Mouse (Mus musculus): ENCODE results near the gene Csrp1. TPM values are rescaled to one million over a fixed set of nuclear protein-coding genes. Genes with fewer than 3 reads are reported as not detected.

Gene Csrp1
- polyA plus RNA-seq, 1 experiment from 2014 or later, result 56.2 TPM

DNA sequence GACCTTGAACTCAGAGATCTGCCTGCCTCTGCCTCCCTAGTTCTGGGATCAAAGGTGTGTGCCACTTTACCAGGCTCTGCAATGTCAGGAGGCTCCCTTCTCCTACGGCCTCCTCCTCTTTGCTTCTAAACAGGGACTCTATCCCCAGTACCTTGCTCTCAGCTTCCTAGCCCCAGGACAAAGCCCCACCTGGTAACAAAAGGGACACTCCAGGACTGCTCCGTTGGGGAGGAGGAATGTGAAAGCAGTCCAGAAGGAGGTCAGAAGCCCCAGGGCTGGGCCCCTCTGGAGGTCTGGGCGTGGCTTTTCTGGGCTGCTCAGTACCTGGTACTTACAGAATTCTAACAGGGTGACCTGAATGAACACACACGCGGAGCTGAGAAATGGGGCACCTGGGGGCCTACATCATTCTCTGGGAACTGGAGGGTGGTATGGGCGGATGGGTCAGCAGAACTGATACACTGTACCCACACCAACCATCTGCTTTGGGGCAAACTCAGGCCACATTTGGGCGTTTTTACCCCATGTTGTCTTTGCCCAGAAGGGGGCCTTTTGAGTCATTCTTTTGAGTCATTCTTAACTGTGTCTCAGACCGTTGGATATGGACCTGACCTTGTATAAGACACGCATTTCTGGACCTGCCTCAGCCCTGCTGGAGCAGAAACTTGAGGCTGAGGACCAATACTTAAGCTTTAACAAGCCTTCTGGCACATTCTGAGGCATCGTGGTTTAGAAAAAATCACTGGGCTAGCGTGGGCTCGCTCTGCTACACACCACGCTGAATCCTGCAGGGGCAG, 72.5 kb downstream of the Csrp1 start:
- Histone ChIP-seq H3K9me3 (no peaks in the 10 kb centered on the region), H3K36me3 (no peaks in the 10 kb centered on the region), H3K27ac (no peak overlapping the region), H3K4me3 (no peak overlapping the region), H3K4me1 (replicated peaks) (peaks cover 45% of the 10 kb centered on the region), H3K27me3 (ENCODE audit: insufficient read depth, poor library complexity, severe bottlenecking) (peaks cover 70% of the 10 kb centered on the region)
- DNase-seq (ENCODE audit: low spot score), result no peak
- WGBS, result 58% methylated on average over 13 of the region's 13 CpGs

DNA sequence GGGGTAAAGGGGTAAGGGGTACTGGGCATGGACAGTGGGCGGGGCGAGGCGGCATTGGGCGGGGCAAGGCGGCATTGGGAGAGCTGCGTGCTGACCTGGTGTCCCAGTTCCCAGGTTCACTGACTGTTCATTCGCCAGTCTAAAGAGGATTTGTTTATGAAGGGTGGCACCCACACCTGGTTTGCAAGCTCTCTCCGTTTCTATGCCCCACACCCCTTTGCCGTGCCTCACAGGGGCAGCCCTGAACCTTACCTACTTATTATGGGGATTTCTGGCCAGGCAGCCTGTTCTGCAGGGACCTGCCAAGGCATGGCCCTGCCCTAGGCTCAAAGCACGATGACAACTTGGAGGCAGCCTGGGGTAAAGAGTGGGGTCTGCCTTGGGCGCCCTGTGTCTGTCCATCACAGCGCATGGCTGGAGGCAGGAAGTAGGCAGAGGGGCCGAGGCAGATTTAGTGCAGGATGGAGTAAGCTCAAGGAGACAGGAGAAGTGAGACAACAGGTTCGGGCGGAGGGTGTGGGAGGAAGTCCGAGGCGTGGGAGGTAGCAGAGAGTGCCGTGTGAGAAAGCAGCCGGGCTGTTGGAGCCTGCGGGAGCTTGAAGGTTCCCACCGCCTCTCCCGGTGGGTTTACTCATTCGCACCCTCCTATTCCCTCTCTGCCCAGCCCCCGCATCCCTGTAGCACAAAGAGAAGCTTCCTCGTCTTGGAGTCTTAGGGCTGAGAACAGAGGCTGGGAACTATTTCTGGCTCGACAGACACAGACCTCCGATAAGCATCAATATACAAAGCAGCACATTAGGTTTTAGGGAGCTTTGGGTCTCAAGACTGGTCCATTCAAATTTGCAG, 73.7 kb downstream of the Csrp1 start:
- Histone ChIP-seq H3K27me3 (ENCODE audit: insufficient read depth, poor library complexity, severe bottlenecking) (peaks cover 71% of the 10 kb centered on the region), H3K9me3 (no peaks in the 10 kb centered on the region), H3K36me3 (no peaks in the 10 kb centered on the region), H3K4me1 (replicated peaks) (peaks cover 43% of the 10 kb centered on the region), H3K27ac (peak overlapping the region; percentile 80), H3K4me3 (peak overlapping the region; percentile 43)
- 13% methylated on average over 27 of the region's 27 CpGs for WGBS
- DNase-seq (ENCODE audit: low spot score), result peak; percentile 26

DNA sequence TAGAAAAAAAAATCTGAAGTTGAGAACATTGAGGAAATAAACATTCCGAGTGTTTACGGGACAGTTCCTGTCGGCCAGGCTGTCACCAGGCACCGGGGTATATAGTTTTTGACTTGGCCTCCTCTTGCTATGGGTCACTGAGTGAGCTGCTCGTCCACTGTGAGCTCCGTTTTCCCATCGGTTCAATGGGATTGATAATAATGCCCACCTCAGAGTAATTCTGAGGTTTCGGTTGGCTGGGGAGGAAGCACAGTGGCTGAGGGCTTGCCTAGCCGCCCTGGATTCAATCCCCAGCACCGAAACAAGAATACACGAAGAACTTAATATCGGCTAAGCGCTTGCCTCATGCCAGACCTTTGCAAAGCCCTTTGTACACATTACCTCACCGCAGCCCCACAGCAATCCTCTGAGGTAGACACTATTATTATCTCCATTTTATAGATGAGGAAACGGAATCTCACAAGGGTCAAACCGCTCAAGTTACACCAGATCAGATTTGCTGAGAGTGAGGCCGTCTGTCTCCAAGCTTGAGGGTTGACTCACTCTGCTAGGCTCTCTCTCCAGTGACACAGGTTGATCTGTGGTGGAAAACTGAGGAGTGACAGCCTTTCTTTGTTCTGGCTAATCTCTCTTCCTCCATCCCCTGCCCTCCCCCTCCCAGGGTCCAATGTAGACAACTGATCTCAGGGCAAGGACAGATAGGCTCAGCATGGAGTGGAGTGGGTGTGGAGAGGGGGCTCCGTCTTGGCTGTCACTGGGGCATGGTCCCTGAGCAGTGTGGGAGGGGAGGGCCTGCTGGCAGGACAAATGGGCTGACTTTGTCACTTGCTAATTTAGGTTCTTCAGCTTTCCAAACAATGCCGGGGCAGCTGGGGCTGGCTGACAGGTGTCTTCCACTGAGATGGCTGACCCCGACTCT, 74.6 kb downstream of the Csrp1 start:
- Histone ChIP-seq H3K27ac (peak overlapping the region; percentile 80), H3K27me3 (ENCODE audit: insufficient read depth, poor library complexity, severe bottlenecking) (peaks cover 71% of the 10 kb centered on the region), H3K4me3 (peak overlapping the region; percentile 43), H3K4me1 (replicated peaks) (peaks cover 45% of the 10 kb centered on the region), H3K36me3 (no peaks in the 10 kb centered on the region), H3K9me3 (no peaks in the 10 kb centered on the region)
- 37% methylated on average over 20 of the region's 20 CpGs for WGBS
- no peak for DNase-seq (ENCODE audit: low spot score)

DNA sequence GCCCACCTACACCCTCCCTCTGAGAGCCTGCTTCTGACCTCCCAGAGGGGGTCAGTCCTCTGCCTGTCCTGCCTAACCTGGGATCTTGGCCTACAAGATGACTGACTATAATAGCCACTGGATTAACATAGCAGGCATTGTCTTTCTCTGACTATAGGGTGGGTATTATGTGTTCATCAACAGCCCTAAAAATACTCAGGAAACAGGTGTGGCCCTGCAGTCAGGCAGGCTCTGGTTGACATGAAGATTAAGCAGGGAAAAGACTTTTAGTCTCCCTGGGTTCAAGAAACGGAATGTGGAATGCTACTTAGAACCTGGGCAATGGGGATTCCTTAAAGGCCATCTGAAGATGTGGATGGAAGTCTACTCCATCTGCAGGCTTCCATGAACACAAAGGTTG, 78.6 kb downstream of the Csrp1 start:
- Histone ChIP-seq H3K4me3 (no peak overlapping the region), H3K9me3 (no peaks in the 10 kb centered on the region), H3K27ac (0 out of 2 replicates have a peak overlapping the region, but pooled peaks have one; percentile 8), H3K36me3 (no peaks in the 10 kb centered on the region), H3K27me3 (ENCODE audit: insufficient read depth, poor library complexity, severe bottlenecking) (peaks cover 45% of the 10 kb centered on the region), H3K4me1 (replicated peaks) (peaks cover 38% of the 10 kb centered on the region)
- DNase-seq (ENCODE audit: low spot score), result no peak
- WGBS, result 81% methylated on average over 1 of the region's 1 CpGs

DNA sequence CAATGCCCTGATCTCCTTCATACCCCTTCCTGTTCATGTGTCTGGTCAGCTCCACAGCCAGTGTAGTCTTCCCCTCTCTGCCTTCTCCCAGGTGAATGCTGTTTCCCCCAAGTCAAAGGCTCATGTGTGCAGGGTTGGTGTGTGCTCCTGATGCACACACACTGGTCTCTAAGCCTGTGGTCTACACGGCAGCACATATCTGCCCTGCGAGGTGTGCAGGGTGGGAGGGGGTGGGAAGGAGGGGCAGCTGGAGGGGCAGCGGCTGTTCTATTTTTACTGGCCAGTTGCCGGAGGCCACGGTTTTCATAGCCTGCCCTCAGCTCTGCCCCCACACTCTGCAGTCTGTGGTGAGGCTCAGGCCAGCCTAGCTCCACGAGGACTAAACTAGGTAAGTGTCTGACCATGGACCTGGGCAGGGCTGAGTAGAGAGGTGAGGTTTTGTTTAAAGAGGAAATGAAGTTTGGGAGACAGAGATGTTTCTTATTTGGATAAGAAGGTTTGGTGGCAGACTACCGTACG, 79.3 kb downstream of the Csrp1 start:
- DNase-seq (ENCODE audit: low spot score), result no peak
- Histone ChIP-seq H3K4me1 (replicated peaks) (peaks cover 32% of the 10 kb centered on the region), H3K9me3 (no peaks in the 10 kb centered on the region), H3K4me3 (no peak overlapping the region), H3K27ac (peak overlapping the region; percentile 30; the same call in 1 of the 2 replicates), H3K27me3 (ENCODE audit: insufficient read depth, poor library complexity, severe bottlenecking) (peaks cover 44% of the 10 kb centered on the region), H3K36me3 (no peaks in the 10 kb centered on the region)
- WGBS, result 72% methylated on average over 8 of the region's 8 CpGs

DNA sequence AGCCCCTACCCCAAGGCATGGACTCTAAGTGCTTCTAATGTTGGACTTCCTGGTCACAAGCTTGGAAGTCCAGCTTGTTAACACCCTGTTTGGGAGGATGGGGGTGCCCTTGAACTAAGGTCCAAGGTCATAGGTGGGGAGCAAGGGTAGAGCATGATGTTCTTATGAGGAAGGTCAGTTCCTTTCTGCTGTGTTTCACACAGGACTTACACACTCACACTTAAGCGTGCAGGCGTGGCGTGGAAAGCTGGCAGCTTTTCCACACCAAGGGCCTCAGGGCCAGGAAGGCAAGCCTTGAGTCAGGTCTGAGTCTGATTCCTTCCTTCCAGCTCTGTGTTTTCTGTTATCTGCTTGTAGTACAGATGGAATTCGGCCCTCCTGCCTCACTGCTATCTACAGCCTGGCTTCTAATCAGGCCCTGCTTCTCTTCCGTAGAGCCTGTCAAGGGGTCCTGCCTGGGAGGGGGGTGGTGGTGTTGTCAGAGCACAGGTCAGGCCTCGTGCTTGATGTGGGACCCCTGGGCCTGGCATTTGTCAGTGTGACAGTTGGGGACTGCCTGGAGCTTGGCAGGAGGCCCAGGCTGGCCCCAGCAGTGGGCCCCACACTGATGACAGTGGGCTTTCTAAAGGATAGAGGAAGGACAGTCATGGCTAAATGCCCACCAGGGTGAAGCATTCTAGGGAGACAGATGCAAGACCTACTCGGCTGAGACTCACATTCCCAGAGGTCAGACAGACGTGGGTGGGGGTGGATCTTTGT, 80.5 kb downstream of the Csrp1 start:
- Histone ChIP-seq H3K27me3 (ENCODE audit: insufficient read depth, poor library complexity, severe bottlenecking) (peaks cover 33% of the 10 kb centered on the region), H3K36me3 (no peaks in the 10 kb centered on the region), H3K4me3 (no peak overlapping the region), H3K27ac (peak overlapping the region; percentile 43), H3K9me3 (no peaks in the 10 kb centered on the region), H3K4me1 (replicated peaks) (peaks cover 20% of the 10 kb centered on the region)
- WGBS, result 57% methylated on average over 8 of the region's 8 CpGs
- DNase-seq (ENCODE audit: low spot score), result no peak

Other genes starting within 250 kb of the Csrp1 start
- gene Nav1, start 112.8 kb upstream of the Csrp1 start, polyA plus RNA-seq (2016; fragmentation: Nextera tagmentation; extraction: Ambion mirVana), result 16.1 and 19.3 TPM in 2 replicates
- gene Phlda3, start 46.1 kb downstream of the Csrp1 start, polyA plus RNA-seq (2016; fragmentation: Nextera tagmentation; extraction: Ambion mirVana), result 19.3 and 21.7 TPM in 2 replicates
- 0.85 and 3.2 TPM in 2 replicates for gene Tnni1, start 59.4 kb downstream of the Csrp1 start, polyA plus RNA-seq (2016; fragmentation: Nextera tagmentation; extraction: Ambion mirVana)
- gene Lad1, start 98.5 kb downstream of the Csrp1 start, polyA plus RNA-seq (2016; fragmentation: Nextera tagmentation; extraction: Ambion mirVana), result 1.0 and 3.9 TPM in 2 replicates
- gene Tnnt2, start 116.3 kb downstream of the Csrp1 start, polyA plus RNA-seq (2016; fragmentation: Nextera tagmentation; extraction: Ambion mirVana), result 0.35 and 2.9 TPM in 2 replicates
- 0.20 TPM in 1 of 2 replicates, not detected in the other for gene Pkp1, start 199.1 kb downstream of the Csrp1 start, polyA plus RNA-seq (2016; fragmentation: Nextera tagmentation; extraction: Ambion mirVana)

Data from hindbrain, embryonic 10.5 days (tissue).